Mouse (Mus musculus) thymus, adult 2 months (tissue): Measurements from ENCODE around the gene Mtss1l.

ENCODE experiments used
- CTCF ChIP-seq: fragments of 200-500 bp; IDR thresholded peaks from 2 replicates; pipeline ENCODE4 v1.5.1; 2012; ENCODE audit warnings: mild to moderate bottlenecking, control low read depth, low read length, moderate library complexity, borderline replicate concordance; ENCODE audit not compliant: control insufficient read depth, poor library complexity, insufficient read depth; ENCODE audit errors: extremely low read depth
- POLR2A ChIP-seq: fragments of 200-500 bp; IDR thresholded peaks from 2 replicates; pipeline ENCODE4 v1.6.1; 2012; ENCODE audit warnings: mild to moderate bottlenecking, low read length, control low read depth, moderate library complexity; ENCODE audit not compliant: control insufficient read depth, poor library complexity, insufficient read depth; ENCODE audit errors: extremely low read depth

GRCm38 (mm10) chr8:110673168-110673567 lies 48.1 kb upstream of the Mtss1l start:
- TF ChIP-seq CTCF (no peak), POLR2A (no peak)
